35 mouse cellular contexts compared by ENCODE assay signal in the genomic region with DNA sequence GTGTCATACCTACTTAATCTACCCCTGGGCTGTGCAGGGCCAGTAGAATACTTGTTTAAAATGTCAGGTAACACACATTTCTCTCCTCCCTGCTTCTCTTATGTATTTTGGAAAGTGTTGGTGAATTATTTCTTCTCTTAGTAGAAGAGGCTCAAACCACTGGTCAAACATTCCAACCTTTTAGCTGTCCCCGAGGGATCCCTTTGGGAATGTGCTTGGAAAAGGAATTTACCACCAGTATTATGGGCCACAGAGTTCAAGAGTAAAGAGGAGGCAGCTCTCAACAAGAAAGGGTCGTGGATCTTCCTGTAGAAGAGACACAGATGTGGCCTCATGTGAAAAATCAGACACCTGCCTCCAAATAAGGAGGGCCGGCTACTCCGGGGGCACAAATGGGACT.
"Had no signal": no experiment of that assay in that cellular context is flagged by ENCODE, and none has a peak within 500 bp of the region (broad histone marks: within the 10 kb centered on the region; RNA-seq: fewer than 3 reads in every experiment).

No protein-coding gene starts in this region.

- ATAC-seq: hindbrain, embryonic 16.5 days; hindbrain, postnatal 0 days; inflammation-experienced regulatory T-cells, adult 6 months; intestine, embryonic 15.5 days; intestine, embryonic 16.5 days; intestine, postnatal 0 days had no signal

- H3K4me1 ChIP-seq: heart, embryonic 15.5 days had no signal

- H3K27ac ChIP-seq: heart, embryonic 10.5 days; heart, embryonic 13.5 days; heart, embryonic 15.5 days; hindbrain, embryonic 10.5 days; hindbrain, embryonic 12.5 days; hindbrain, embryonic 13.5 days; hindbrain, embryonic 14.5 days; hindbrain, embryonic 15.5 days; hindbrain, postnatal 0 days; intestine, embryonic 15.5 days; kidney, embryonic 15.5 days; layer of hippocampus, adult 2 months; left cerebral cortex, adult 2 months had no signal

- DNase-seq: heart, postnatal 10 days; heart, postnatal 14 days; heart, postnatal 36 days; heart, postnatal 4 days; kidney, adult 11 months; kidney, adult 18-20 months; kidney, adult 2 months; kidney, adult 8-10 months; kidney, adult 9 months; kidney, postnatal 10 days; kidney, postnatal 14 days; kidney, postnatal 25 days; kidney, postnatal 36 days; kidney, postnatal 4 days; layer of hippocampus, adult 9-11 months; layer of hippocampus, postnatal 36 days had no signal

- H3K4me3 ChIP-seq: heart, embryonic 10.5 days; heart, embryonic 12.5 days; heart, embryonic 13.5 days; heart, embryonic 15.5 days; hindbrain, embryonic 10.5 days; hindbrain, embryonic 12.5 days; hindbrain, embryonic 13.5 days; hindbrain, embryonic 15.5 days; intestine, embryonic 15.5 days; kidney, embryonic 15.5 days; layer of hippocampus, adult 2 months; left cerebral cortex, adult 2 months had no signal

- H3K36me3 ChIP-seq: heart, embryonic 10.5 days; heart, embryonic 12.5 days; heart, embryonic 13.5 days; heart, embryonic 15.5 days; hindbrain, embryonic 10.5 days; hindbrain, embryonic 12.5 days; hindbrain, embryonic 13.5 days; hindbrain, embryonic 15.5 days; intestine, embryonic 15.5 days; kidney, embryonic 15.5 days had no signal

- H3K27me3 ChIP-seq: heart, embryonic 12.5 days; heart, embryonic 13.5 days; heart, embryonic 15.5 days; hindbrain, embryonic 12.5 days; hindbrain, embryonic 13.5 days; hindbrain, embryonic 15.5 days; intestine, embryonic 15.5 days; kidney, embryonic 15.5 days had no signal

- H3K9ac ChIP-seq: heart, embryonic 12.5 days; heart, embryonic 13.5 days; heart, embryonic 15.5 days; hindbrain, embryonic 12.5 days; hindbrain, embryonic 13.5 days; hindbrain, embryonic 14.5 days; hindbrain, embryonic 15.5 days; intestine, embryonic 15.5 days; kidney, embryonic 15.5 days had no signal

- H3K4me2 ChIP-seq: heart, embryonic 11.5 days; heart, embryonic 12.5 days; heart, embryonic 13.5 days; heart, embryonic 15.5 days; hindbrain, embryonic 12.5 days; hindbrain, embryonic 13.5 days; hindbrain, embryonic 14.5 days; hindbrain, embryonic 15.5 days; intestine, embryonic 15.5 days; kidney, embryonic 15.5 days had no signal

- H3K9me3 ChIP-seq: heart, embryonic 10.5 days; heart, embryonic 12.5 days; heart, embryonic 13.5 days; heart, embryonic 15.5 days; hindbrain, embryonic 10.5 days; hindbrain, embryonic 12.5 days; hindbrain, embryonic 13.5 days; hindbrain, embryonic 15.5 days; intestine, embryonic 15.5 days; kidney, embryonic 15.5 days had no signal
